Mouse (Mus musculus): ENCODE measurements around the gene Usp12. TPM values are rescaled to one million over a fixed set of nuclear protein-coding genes. Genes with fewer than 3 reads are reported as not detected.

Gene Usp12
- total RNA-seq, 2 experiments from 2014 or later: 59.6 to 60.6 TPM

GRCm38 (mm10) chr5:146806004-146806430 lies 11.2 kb upstream of the Usp12 start:
- DNase-seq (ENCODE audit: low spot score in 2 of 2): no peak

GRCm38 (mm10) chr5:146798031-146798430 lies 3.2 kb upstream of the Usp12 start:
- no peak for DNase-seq (ENCODE audit: low spot score in 2 of 2)

- DNase-seq (ENCODE audit: low spot score in 2 of 2): peak in 1 of 2 experiments; percentile 58
These were observed 922 bp upstream of the Usp12 start for GRCm38 (mm10) chr5:146795728-146796127.

DNA sequence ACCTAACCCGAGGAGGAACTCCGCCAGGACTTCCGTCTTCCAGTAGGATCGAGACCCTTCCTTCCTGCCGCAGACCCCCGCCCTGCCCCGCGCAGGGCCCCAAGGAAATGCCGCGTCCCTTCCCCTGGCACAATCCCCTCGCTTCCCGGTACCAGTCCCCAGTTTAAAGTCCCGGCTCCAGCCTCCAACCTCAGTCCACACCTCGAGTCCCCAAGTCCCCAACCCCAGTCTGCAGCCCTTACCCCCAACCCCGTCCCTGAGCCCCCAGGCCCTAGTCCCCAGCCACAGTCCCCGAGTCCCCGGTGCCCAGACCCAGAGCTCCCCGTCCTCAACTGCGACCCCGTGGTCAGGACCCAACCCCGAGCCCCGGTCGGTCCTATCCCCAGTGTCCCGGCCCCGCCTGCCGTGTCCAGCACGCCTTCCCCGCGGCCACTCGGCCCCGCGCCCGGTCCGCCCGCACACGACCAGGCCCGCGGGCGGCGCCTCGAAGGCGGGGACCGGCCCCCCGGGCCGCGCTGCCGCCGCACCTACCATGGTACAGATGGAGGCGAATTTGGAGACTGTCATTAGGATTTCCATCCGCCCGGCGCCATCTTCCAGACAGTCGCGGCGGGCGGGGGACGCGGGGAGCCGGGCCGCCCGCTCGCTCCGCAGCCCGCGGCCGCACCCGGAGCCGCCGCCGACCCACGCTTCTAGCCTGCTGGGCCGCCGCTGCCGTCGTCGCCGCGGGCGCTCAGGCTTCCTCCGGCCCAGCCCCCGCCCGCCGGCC lies 538 bp downstream of the Usp12 start:
- peak in 1 of 2 experiments; percentile 41 for DNase-seq (ENCODE audit: low spot score in 2 of 2)

DNA sequence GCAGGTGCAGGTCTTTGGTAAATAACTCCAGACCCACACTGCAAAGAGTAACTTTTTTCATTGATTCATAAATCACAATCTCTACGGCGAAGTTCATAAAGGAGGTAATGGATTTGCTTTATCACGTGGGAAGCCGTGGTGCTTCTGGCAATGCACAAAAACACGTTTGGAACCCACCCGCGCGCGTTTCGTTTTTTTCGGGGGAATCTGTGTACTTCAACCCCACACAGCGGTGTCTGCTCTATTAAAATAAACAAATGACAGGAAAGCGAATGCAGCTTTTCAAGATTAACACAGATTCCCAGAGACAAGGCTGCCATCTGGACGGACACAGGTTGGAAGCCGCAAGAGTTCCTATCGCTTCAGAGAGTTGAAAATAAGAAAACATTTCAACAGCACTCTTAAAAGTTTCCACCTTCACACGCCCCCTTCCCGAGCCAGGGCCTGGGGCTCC lies 1.1 kb downstream of the Usp12 start:
- no peak for DNase-seq (ENCODE audit: low spot score in 2 of 2)

DNA sequence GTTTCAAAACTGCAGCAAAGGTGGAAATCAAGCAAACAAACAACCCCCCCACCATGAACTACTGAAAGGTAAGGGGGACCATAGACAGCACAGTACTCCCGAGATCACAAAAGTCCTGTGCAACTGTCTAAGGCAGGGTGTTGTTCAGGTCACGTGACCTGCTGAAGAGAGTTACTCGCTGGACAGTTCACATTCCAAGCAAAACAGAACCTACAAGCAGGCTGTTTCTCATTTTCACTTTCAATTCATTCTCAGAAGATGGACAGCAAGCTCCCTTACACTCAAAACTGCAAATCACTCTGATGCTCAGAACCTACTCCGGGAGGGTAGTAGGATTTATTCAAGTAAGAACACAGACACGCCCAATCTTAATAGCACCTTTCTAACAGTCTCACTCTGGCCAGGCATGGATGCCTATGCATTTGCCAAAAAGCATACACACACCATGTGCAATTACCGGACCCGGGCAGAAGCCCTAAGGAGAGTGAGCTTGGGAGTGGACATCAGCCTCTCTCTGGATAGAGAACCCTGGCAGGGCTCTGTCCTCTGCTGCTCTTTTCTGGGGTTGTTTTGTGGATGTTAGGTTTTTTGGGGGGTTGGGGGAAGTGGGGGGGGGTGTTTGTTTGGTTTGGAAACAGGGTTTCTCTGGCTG lies 2.5 kb downstream of the Usp12 start:
- no peak for DNase-seq (ENCODE audit: low spot score in 2 of 2)

- DNase-seq (ENCODE audit: low spot score in 2 of 2): no peak
These were observed 3.9 kb downstream of the Usp12 start for GRCm38 (mm10) chr5:146790944-146791343.

DNA sequence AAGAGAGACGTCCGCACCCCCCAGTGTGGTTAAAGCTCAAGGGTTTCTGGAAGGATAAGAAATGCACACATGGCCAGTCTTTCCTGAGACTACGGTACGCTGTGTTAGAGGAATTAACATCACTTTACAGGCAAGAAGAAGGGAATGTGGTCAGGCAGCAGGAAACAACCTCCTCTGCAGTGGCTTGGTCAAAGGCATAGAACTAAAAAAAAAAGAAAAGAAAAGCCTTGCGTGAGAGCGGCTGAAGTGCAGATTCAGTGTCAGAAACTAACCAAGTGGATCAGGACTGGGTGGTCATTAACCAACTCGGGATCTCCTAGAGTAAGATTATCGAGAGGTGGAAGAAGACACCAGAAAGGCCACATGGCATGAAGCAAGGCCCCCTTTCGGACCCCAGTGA lies 5.4 kb downstream of the Usp12 start:
- DNase-seq (ENCODE audit: low spot score in 2 of 2): no peak

DNA sequence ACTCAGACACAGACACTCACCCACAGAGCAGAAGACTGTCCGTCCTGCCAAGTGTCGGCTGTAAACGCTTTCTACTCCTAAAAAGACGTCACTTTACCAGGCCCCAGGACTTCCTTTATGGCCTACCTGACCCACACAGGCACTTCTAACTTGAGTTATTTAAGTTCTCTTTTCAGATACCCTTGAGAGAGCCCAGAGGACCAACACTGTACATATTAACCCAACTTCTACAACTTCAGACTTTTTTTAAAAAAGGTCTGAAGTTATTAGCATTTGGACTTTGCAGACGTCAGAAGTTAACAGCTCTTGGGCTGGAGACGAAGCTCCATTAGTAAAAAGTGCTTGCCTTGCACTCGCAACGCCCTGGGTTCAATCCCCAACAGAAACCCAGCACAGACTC lies 8.7 kb downstream of the Usp12 start:
- no peak for DNase-seq (ENCODE audit: low spot score in 2 of 2)

DNA sequence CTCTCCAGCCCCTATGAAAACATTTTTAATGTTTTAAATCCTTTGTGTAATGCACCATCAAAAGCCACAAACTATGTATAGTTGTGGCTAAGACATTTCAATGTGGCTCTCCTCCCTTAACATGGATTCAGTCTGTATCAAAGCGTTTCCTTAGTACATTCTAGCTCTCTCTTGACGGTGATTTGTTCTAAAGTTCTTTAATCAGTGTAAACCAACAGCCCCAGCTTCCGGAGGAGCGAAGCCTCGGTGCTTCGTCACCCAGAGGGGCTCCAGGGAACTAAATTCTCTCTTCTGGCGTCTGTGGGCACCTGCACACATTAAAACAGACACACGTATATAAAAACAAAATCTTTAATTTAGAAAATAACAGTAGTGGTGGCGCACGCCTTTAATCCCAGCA lies 10.9 kb downstream of the Usp12 start:
- DNase-seq (ENCODE audit: low spot score in 2 of 2): no peak

DNA sequence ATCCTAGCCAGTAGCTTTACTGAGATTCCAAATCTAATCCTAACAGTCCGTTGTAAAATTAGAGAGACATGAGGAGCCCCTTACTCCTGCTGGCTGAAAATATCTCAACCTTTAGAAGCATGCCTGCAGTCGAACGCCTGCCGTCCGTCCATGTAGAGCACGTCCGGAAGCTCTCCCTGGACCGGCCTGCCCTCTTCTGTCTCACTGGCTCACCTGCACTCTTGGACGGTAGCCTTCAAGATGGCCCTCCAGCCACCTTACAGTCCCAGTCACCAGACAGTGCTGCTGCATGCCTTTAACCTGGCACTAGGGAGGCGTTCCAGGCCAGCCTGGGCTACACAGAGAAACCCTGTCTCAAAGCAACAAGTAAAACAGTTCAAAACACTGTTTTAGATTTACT lies 11.5 kb downstream of the Usp12 start:
- no peak for DNase-seq (ENCODE audit: low spot score in 2 of 2)

- no peak for DNase-seq (ENCODE audit: low spot score in 2 of 2)
These were observed 13.1 kb downstream of the Usp12 start for GRCm38 (mm10) chr5:146781663-146782062.

DNA sequence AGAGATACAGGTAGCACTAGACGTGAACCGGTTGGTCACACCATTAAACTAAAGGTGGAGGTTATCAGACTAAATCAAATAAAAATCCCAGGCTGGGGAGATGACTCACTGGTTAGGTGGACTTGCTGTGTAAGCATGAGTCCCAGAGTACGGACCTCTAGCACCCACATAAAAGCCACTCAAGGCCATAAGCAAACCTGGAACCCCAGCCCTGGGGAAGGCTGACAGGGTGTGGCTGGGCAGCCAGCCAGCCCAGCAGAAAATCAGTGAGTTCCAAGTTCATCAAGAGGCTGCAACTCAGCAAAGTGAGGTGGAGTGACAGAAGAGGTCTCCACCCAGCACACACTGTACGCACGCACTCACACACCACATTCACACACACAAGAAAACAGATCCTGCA lies 14.9 kb downstream of the Usp12 start:
- DNase-seq (ENCODE audit: low spot score in 2 of 2): no peak

GRCm38 (mm10) chr5:146776988-146777639 lies 17.7 kb downstream of the Usp12 start:
- DNase-seq (ENCODE audit: low spot score in 2 of 2): no peak

- DNase-seq (ENCODE audit: low spot score in 2 of 2): no peak
These were observed 22.8 kb downstream of the Usp12 start for GRCm38 (mm10) chr5:146771982-146772381.

- no peak for DNase-seq (ENCODE audit: low spot score in 2 of 2)
These were observed 24.6 kb downstream of the Usp12 start for GRCm38 (mm10) chr5:146770002-146770848.

DNA sequence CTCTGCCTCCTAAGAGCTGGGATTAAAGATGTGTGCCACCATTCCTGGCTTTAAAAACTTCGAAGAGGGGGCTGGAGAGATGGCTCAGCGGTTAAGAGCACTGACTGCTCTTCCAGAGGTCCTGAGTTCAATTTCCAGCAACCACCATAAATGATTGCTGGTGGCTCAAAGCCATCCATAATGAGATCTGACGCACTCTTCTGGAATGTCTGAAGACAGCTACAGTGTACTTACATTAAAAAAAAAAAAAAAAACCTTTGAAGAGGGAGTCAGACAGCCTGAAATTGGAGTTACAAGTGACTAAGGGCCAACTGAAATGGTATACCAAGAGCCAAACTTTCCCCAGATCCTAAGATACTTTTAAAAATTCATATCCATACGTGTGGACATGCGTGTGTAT lies 29.0 kb downstream of the Usp12 start:
- DNase-seq (ENCODE audit: low spot score in 2 of 2): no peak

DNA sequence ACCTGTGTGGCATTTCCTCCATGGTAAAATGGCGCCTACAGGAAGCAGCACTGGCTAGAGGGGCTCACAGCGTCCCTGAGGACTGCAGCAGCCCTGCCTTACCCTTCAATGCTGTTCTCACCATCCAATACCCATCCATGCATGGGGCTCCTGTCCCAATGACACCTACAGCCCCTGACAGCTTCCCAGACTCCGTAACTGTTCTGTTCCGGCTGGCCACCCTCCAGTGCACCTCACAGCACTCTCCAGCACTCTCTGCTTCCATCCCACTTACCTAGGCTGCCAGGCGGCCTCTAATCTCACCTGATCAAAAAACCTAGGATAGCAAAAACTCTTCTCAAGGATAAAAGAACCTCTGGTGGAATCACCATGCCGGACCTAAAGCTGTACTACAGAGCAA lies 35.6 kb downstream of the Usp12 start:
- no peak for DNase-seq (ENCODE audit: low spot score in 2 of 2)

DNA sequence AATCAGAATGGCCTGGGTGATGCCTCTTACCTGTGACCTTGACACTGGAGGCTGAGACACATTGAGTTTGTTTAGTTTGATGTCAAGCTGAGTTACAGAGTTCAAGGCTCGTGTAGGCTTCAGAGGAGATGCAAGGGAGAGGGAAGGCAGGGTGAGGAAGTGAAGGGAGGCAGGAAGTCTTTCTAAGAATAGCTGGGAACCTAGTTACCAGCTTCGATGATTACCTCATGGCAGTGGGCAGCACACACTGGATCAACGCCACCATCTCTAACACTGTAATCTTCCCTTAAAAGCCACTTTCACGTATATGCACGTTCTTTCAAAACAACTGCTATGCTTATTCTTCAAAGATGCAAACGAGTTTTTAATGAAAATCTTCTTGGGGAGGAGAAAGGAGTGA lies 36.9 kb downstream of the Usp12 start:
- DNase-seq (ENCODE audit: low spot score in 2 of 2): no peak

DNA sequence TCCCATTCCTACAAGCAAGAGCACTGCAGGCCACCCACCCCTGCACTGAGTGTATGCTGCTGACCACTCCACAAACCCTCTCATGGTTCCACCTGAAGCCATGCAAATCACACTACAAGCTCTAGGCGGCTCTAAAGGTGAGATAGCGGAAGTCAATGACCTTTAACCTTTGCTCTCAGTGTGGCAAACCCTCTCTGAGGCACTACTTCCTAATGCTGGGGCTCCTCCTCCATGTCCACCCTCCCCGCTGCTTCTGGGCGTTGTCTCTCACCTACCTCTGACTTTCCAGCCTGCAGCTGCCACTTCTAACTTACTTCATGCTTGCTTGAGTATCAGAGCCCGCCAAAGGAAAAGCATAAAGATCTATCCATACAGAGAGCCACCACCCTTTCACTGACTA lies 37.5 kb downstream of the Usp12 start:
- DNase-seq (ENCODE audit: low spot score in 2 of 2): no peak

- no peak for DNase-seq (ENCODE audit: low spot score in 2 of 2)
These were observed 41.6 kb downstream of the Usp12 start for GRCm38 (mm10) chr5:146753181-146753580.
